Mouse (Mus musculus): ENCODE measurements at regions not wholly inside any gene's neighbourhood (a gene's known extent, or its start where the extent isn't known, plus 50 kb on each side); places are given as distances from the start of the nearest gene placed in this dataset.
"Not testable (repeated sequence)": the region's sequence is repeated elsewhere in the genome, so short reads cannot be mapped to it uniquely, and the experiment has no call there.

- no peak for DNase-seq
Observed at GRCm38 (mm10) chr12:15553681-15554007, 263.1 kb downstream of the Trib2 start.

GRCm38 (mm10) chr12:15552979-15553680 is 263.6 kb downstream of the Trib2 start:
- DNase-seq: no peak

DNA sequence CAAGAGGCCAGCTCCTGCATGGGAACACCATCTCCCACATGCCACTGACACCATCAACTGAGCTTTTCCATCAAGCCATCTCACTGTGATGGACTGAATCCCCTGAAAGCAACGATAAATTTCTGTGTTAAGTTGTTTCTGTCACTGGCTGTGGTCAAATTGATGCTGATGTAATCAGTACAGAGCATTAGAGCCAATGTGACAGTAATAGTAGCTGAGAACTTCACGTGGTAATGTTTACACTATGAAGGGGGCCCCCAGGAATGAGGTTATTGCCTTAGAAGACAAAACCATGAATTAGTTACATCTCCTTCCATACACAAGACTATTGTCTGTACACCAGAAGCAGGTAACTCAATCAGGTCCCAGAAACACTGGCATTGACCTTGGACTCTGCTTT is 264.5 kb downstream of the Trib2 start:
- DNase-seq: no peak

DNA sequence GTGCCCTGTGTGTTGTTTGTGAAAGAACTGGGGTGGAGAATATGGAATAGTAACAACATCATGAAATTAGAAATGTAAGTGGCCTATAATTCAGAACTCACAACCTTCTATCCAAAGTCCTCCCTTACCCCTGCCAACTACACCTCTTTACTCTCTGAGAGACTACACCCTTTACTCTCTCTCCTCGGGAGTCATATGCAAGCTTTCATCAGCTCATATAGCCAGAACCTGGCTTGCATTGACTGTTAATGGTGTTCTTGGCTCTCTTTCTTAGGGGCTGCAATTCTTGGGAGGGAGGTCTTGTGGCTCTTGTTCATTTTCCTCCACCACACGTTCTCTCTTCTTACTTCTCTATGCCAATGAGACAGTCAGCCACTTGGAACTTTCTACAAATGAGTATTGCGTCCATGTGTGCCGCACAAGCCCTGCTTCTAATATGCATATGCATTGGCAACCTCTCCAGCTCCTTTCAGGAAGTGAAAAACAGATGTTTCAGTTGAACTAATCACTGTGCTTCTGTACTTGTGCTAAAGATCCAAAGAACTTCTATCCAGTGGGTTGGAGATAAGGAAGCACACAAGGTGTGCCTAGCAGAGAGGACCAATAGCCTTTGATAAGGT is 265.3 kb downstream of the Trib2 start:
- no peak for DNase-seq

DNA sequence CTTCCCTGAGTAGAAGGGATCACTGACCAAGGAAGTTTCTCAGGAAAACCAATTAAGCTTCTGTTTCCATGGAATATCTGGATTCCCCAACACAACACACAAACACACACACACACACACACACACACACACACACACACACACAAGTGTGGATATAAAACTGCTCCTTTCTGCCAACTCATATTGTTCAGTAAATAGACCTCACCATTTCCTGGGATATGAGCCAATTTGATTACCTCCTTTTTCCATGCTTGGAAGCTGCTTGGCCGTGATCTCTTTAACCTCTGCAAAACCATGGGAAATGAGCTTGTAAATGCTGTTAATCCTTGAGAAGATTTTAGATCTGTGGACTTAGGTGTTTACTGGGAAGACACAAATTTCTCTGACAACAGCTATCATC is 272.4 kb downstream of the Trib2 start:
- no peak for DNase-seq

DNA sequence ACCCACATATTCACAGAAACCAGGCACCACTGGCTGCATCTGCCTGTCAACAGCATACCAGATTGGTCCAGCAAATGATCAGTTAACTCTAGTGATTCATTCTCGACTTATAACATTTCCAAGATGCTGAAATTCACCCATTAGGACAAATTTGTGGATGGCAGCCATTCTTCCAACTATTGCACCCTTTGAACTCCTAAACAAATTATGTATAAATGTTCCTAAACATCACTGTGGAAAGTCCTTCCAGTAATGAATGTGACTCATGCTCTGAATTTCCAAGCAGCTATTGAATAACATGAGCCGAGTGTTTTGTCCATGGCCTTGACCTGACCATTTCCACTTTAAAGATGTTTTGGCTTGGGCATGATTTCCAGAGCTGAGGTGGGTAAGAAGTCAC is 274.2 kb downstream of the Trib2 start:
- DNase-seq: no peak

DNA sequence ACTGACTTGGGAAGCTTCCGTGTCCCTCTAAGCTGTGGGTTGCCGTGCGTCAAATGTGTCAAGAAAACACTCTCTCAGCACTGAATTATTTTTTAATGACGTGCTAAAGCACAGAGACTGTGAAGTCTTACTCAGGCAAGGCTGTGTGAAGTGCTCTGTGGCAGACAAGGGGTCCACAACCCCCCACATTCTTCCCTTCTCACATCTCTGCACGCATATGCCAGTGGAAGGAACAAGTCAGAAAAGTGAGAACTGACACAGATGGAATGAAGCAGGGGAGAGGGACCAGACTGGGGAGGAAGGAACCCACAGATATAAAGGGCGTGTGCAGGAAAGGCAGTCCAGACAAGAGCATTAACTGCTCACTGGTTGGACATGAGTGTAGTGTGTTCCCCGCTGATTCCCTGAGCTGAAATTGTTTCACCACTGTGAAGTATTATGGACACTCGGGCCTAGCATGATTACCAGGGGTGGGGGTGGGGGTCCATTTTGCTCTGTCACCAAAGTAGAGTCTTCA is 279.8 kb downstream of the Trib2 start:
- no peak for DNase-seq

- no peak for DNase-seq
Observed at GRCm38 (mm10) chr12:15536247-15536646, 280.5 kb downstream of the Trib2 start.

- DNase-seq: peak; percentile 80
Observed at GRCm38 (mm10) chr12:15535822-15536221, 280.9 kb downstream of the Trib2 start.

DNA sequence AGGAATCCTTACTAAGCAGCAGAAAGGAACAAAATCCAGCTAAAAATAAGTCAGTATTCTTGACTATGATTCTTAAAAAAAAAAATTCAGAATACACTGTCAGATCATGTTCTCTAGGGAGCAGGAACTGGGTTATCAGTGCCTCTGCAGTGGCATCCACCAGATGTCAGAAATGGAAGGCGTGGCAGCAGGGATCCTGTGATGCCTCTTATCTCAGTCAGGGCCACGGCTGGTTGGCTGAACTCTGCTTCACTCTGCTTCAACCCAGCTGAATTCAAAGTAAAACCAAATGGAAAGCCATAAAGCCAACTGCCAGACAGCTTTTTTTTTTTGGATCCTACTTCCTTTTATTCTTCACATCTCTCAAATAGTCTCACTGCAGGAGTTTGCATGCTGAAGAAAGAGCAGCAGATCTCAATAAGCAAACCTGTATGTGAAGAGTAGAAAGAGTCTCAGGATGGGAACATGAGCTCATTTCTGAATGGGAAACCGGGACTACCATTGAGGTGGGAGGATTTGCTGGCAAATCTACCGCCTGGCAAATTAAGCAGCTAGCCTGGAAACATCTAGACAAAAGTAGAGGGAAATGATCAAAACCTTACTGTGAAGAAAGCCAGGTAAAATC is 295.8 kb downstream of the Trib2 start:
- no peak for DNase-seq

DNA sequence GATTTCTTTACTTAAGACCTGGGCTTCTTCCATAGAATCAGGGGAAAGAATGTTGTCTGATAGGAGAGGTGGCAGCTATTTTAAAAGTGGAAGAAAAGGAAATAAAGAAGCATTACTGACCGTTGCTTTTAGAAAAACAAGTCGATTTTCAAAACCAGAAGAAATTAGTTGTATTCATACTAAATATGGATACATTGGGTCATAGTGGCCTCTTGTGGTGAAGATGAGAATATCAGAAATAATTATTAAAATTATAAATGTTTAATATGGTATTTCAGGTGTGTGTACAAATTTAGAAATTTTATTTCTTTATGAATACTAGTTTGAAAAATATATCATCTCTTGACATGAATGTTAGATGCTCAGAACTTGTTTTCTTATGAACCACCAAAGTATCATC is 304.7 kb downstream of the Trib2 start:
- no peak for DNase-seq

DNA sequence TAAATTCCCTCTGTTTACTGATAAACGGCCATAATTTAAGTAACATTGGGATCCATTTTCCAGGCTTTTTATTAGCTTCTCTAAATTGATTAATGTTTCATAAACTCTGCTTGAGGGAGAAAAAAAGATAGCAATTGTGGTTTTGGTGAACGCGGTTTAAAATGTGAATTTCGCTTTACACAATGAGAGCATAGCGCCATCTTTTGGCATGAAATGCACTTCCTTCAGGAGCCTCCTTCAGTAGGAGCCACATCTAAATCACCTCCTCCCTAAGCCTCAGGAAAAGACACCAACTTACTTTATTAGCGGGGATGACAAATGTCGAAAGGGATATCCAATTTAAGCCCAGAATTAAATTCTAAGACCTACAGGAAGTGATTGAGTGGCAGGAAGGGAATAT is 309.1 kb downstream of the Trib2 start:
- peak; percentile 23 for DNase-seq

DNA sequence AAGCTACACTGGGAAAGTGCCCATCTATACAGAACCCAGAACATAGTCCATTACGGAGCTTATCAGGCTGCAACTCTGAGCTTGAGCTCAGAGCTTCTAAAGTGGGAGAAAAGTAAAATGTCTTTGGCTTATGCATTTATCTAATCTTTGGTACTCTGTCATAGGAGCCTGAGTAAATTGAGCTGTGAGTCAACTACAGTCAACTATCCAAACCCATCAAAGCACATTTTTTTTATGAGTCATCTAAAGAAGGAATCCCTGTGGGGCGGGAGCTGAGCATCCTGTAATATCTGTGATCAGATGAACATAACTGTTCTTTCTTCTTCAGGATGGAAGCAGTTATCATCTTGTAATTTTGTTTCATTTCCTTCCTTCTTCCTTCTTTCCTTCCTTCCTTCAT is 323.1 kb downstream of the Trib2 start:
- no peak for DNase-seq

DNA sequence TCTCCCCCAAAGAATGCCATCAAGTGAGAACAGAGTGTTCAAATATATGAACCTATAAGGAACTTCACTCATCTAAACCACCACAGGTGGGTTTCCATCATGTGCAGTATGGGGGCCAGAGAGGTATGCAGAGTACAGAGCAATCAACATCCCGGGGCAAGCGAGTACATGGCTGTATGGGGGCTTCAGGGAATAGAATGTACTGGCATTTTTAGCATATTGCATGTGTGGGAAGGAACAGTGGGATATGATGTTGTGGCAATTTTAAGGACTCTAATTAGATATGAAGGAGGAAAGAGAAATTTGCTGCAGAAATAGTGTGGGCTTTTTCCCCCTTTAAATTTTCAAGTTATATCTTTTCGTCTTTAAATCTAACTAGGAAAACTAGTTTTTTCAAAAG is 344.0 kb downstream of the Trib2 start:
- DNase-seq: peak; percentile 4

GRCm38 (mm10) chr12:15459429-15459828 is 357.3 kb downstream of the Trib2 start:
- peak; percentile 4 for DNase-seq

DNA sequence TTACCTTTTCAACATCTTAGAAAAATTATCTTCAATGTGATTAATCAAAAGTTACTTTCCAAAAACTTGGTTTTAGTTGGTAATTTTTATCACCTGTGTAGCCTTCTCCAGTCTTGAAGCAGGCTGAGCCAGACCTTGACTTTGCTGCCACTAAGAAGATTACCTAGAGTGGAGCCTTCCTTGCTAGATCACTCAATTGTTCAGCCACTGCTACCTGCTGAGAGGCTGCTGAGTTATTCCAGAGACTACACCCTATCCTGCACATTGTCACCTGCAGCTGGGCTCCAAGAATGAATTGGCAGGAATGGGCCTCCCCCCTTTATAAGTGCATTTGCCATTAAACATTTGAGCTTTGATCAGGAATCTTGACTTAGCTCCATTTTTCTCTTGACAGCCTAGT is 360.4 kb downstream of the Trib2 start:
- not testable (repeated sequence) for DNase-seq

GRCm38 (mm10) chr12:15455744-15456143 is 361.0 kb downstream of the Trib2 start:
- DNase-seq: no peak

DNA sequence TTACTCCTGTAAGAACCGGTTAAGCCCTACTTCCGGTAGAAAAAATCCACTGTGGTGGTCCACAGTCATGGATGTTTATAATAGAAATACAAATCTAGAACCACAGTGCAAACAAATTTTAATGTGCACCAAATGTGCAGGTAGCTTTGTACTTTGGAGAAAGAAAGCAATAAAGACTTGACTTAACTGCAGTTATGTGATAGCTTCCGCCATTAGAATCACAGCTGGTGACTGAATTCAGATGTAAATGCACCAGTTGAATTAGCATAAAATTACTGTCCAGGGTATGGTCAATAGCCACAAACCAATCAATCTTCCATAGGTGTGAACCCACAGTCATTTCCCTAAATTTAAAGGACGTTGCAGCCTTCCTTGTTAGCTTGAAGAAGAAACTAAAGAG is 367.2 kb downstream of the Trib2 start:
- no peak for DNase-seq

DNA sequence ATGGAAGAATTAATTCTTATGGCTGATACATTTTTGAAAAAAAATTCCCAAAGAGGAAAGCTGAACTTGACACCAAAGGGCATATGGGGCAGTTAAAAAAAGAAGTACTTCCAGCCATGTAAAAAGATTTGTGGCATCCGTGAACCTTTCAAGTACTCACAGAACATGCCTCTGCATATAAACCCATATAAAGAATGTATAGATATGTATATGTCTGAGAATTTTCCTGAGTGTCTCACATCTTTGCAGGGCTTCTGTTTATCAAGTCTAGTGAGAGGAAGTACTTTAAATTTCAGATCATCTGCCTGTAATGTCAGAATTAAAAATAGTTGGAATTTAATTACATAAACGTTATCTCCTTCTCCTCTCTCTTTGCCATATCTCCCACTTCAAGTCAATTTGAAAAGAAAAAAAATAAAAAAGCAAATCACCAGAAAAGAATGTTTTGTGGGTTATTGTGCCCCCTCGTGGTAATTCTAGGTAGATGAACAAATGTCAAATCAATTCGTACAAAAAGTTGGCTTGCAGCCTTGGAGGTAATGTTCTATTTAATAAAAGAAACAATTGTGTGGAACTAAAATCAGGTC is 400.4 kb downstream of the Trib2 start:
- DNase-seq: no peak

GRCm38 (mm10) chr12:15410419-15410818 is 406.3 kb downstream of the Trib2 start:
- DNase-seq: no peak

GRCm38 (mm10) chr12:15407577-15407976 is 409.1 kb downstream of the Trib2 start:
- DNase-seq: not testable (repeated sequence)

DNA sequence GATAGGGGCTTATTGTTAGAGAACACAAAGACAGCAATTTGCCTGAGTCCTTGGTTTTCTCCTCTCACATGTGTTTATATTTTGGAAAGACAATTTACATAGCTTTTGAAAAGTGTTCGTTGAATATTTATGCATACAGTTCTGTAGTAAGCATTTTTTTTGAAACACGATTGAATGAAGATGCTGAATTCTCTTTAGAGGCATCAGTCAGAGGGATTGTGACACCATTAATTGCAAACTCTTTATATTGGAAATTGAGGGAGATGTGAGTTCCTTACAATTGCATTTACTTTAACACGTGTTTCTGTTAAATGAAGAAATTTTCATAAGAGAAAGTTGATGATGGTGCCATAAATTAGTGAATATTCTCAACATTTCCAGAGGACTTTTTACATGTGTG is 424.1 kb downstream of the Trib2 start:
- no peak for DNase-seq

GRCm38 (mm10) chr12:15388574-15388973 is 428.1 kb downstream of the Trib2 start:
- DNase-seq: no peak

- no peak for DNase-seq
Observed at GRCm38 (mm10) chr12:15357808-15358207, 458.9 kb downstream of the Trib2 start.

Measured in right cerebral cortex, postnatal 25 days (tissue).